Mouse (Mus musculus): ENCODE data around the gene Arl5c. TPM values are rescaled to one million over a fixed set of nuclear protein-coding genes. Genes with fewer than 3 reads are reported as not detected.

The Arl5c gene
- total and polyA plus RNA-seq, 3 experiments = 1.2 to 10.4 TPM; not detected in 1

- H3K4me3 ChIP-seq (ENCODE audit: control insufficient read depth in 1 of 2, insufficient read depth in 1 of 2, low read depth in 2 of 2, low read length in 2 of 2) = no peak overlapping the region
- no peaks in the 10 kb centered on the region for H3K9me3 ChIP-seq (replicated peaks; ENCODE audit: insufficient read depth, low read length)
- no peak for TF ChIP-seq CTCF (IDR thresholded peaks at IDR 0.05 in 2 of 3, conservative IDR thresholded peaks at IDR 0.05 in 1 of 3; ENCODE audit: control insufficient read depth in 1 of 3, insufficient read depth in 1 of 3, low read depth in 2 of 3, low read length in 3 of 3, poor library complexity in 1 of 3, severe bottlenecking in 1 of 3)
- no peak for TF ChIP-seq JUND (IDR thresholded peaks at IDR 0.05; ENCODE audit: low read depth, low read length)
- no peak for TF ChIP-seq E2F4 (IDR thresholded peaks at IDR 0.05; ENCODE audit: borderline replicate concordance, low read depth, low read length)
- no peak for TF ChIP-seq POLR2AphosphoS5 (IDR thresholded peaks at IDR 0.05; ENCODE audit: borderline replicate concordance, low read depth, low read length)
- no peak for TF ChIP-seq NELFE (IDR thresholded peaks at IDR 0.05; ENCODE audit: low read depth, low read length)
- TF ChIP-seq EP300 (IDR thresholded peaks at IDR 0.05; ENCODE audit: low read depth in 1 of 2, low read length in 2 of 2) = no peak
- no peak for TF ChIP-seq UBTF (IDR thresholded peaks at IDR 0.05; ENCODE audit: borderline replicate concordance, insufficient read depth, low read depth, low read length)
- TF ChIP-seq ZKSCAN1 (IDR thresholded peaks at IDR 0.05; ENCODE audit: low read depth, low read length) = no peak
- no peak for TF ChIP-seq GABPA (IDR thresholded peaks at IDR 0.05; ENCODE audit: low read depth, low read length)
- no peak for TF ChIP-seq TAL1 (IDR thresholded peaks at IDR 0.05; ENCODE audit: low read length)
- TF ChIP-seq MEF2A (IDR thresholded peaks at IDR 0.05; ENCODE audit: extremely low read depth, insufficient replicate concordance, low read depth, low read length, poor library complexity, severe bottlenecking) = no peak
- no peak for TF ChIP-seq NRF1 (IDR thresholded peaks at IDR 0.05; ENCODE audit: insufficient read depth, low read depth, low read length, poor library complexity, severe bottlenecking)
- no peak for TF ChIP-seq GATA1 (IDR thresholded peaks at IDR 0.05; ENCODE audit: low read depth, low read length)
- no peak for TF ChIP-seq USF1 (IDR thresholded peaks at IDR 0.05; ENCODE audit: low read depth, low read length)
- no peak for TF ChIP-seq SIN3A (IDR thresholded peaks at IDR 0.05; ENCODE audit: low read length)
- no peak for TF ChIP-seq ETS1 (IDR thresholded peaks at IDR 0.05; ENCODE audit: low read depth, low read length)
- TF ChIP-seq MXI1 (IDR thresholded peaks at IDR 0.05; ENCODE audit: low read depth, low read length) = no peak
- TF ChIP-seq ELF1 (IDR thresholded peaks at IDR 0.05; ENCODE audit: low read depth, low read length) = no peak
- TF ChIP-seq MAZ (IDR thresholded peaks at IDR 0.05; ENCODE audit: low read depth, low read length) = no peak
- TF ChIP-seq POLR2AphosphoS2 (IDR thresholded peaks at IDR 0.05; ENCODE audit: low read length) = no peak
- no peak overlapping the region for H3K27ac ChIP-seq (ENCODE audit: control insufficient read depth, low read depth, low read length)
- H3K4me1 ChIP-seq (ENCODE audit: control insufficient read depth in 1 of 2, insufficient read depth in 2 of 2, low read length in 2 of 2) = peaks cover 0 to under 1% of the 10 kb centered on the region in 2 experiments; a peak in 1 of 4 replicates
- no peaks in the 10 kb centered on the region for H3K79me2 ChIP-seq (ENCODE audit: control insufficient read depth, insufficient read depth, low read length, poor library complexity)
- H3K27me3 ChIP-seq (ENCODE audit: control insufficient read depth in 1 of 2, insufficient read depth in 2 of 2, low read length in 2 of 2) = no peaks in the 10 kb centered on the region
- no peak for DNase-seq (ENCODE audit: low read depth, low spot score)
- H3K36me3 ChIP-seq (ENCODE audit: control insufficient read depth in 1 of 2, insufficient read depth in 2 of 2, low read length in 2 of 2) = no peaks in the 10 kb centered on the region
- no peak overlapping the region for H3K9ac ChIP-seq (ENCODE audit: control insufficient read depth, low read depth, low read length, poor library complexity, severe bottlenecking)
Measured at GRCm38 (mm10) chr11:98005076-98005475, 9.1 kb upstream of the Arl5c start.

GRCm38 (mm10) chr11:98004161-98004560 is 8.2 kb upstream of the Arl5c start:
- Histone ChIP-seq H3K27me3 (ENCODE audit: control insufficient read depth in 1 of 2, insufficient read depth in 2 of 2, low read length in 2 of 2) (no peaks in the 10 kb centered on the region), H3K9me3 (replicated peaks; ENCODE audit: insufficient read depth, low read length) (no peaks in the 10 kb centered on the region), H3K4me1 (ENCODE audit: control insufficient read depth in 1 of 2, insufficient read depth in 2 of 2, low read length in 2 of 2) (peaks cover 3 to 10% of the 10 kb centered on the region in 2 experiments; a peak in 3 of 4 replicates), H3K79me2 (ENCODE audit: control insufficient read depth, insufficient read depth, low read length, poor library complexity) (no peaks in the 10 kb centered on the region), H3K4me3 (ENCODE audit: control insufficient read depth in 1 of 2, insufficient read depth in 1 of 2, low read depth in 2 of 2, low read length in 2 of 2) (no peak overlapping the region), H3K36me3 (ENCODE audit: control insufficient read depth in 1 of 2, insufficient read depth in 2 of 2, low read length in 2 of 2) (peaks cover 0 to 4% of the 10 kb centered on the region in 2 experiments; a peak in 2 of 4 replicates), H3K9ac (ENCODE audit: control insufficient read depth, low read depth, low read length, poor library complexity, severe bottlenecking) (no peak overlapping the region), H3K27ac (ENCODE audit: control insufficient read depth, low read depth, low read length) (no peak overlapping the region)
- no peak for TF ChIP-seq SIN3A (IDR thresholded peaks at IDR 0.05; ENCODE audit: low read length)
- DNase-seq (ENCODE audit: low read depth, low spot score) = no peak

Measured in MEL (cell line).